Mouse (Mus musculus) olfactory bulb, adult 2 months (tissue): ENCODE results near the gene Resp18.

ENCODE experiments used
- CTCF ChIP-seq: fragments of 200-500 bp; IDR thresholded peaks from 2 replicates; pipeline ENCODE4 v1.5.1; 2012; ENCODE audit warnings: low read depth, mild to moderate bottlenecking, low read length, moderate library complexity; ENCODE audit not compliant: insufficient read depth
- POLR2A ChIP-seq: fragments of 200-500 bp; IDR thresholded peaks from 2 replicates; pipeline ENCODE4 v1.6.1; 2012; ENCODE audit warnings: mild to moderate bottlenecking, low read depth, low read length, moderate library complexity; ENCODE audit not compliant: insufficient read depth

DNA sequence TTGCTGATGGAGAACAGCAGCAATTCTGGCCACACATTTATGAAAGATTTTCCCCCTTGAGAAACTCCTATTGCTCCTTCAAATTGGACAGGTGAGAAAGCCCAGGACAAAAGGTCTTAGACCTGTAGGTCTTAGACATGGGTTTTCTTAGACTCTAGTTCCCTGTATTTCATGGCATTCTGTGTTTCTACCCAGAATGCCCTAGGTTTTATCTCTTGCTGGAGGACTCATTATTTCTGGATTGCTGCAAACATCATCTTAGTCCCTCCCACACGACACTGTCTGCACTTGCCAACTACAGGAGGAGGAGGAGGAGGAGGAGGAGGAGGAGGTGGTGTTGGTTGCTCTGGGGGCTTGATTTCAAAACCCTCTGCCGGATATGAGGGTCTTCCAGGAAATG, 52.1 kb downstream of the Resp18 start:
- TF ChIP-seq CTCF: no peak
- TF ChIP-seq POLR2A: no peak
